Mouse (Mus musculus): ENCODE measurements around the gene Rmi1. TPM values are rescaled to one million over a fixed set of nuclear protein-coding genes. Genes with fewer than 3 reads are reported as not detected.
"Not testable (repeated sequence)": the region's sequence is repeated elsewhere in the genome, so short reads cannot be mapped to it uniquely, and the experiment has no call there.

Rmi1 gene
- polyA plus RNA-seq, 1 experiment from 2014 or later, result 19.3 TPM

- DNase-seq (ENCODE audit: low spot score) (peak; percentile 81), ATAC-seq (replicated peaks; ENCODE audit: low FRiP score, low read depth) (peak; percentile 51)
- no peak for TF ChIP-seq CTCF (IDR thresholded peaks at IDR 0.05; ENCODE audit: low read depth)
- Histone ChIP-seq H3K36me3 (ENCODE audit: insufficient read depth, low read length) (peaks cover 16% of the 10 kb centered on the region), H3K4me2 (ENCODE audit: low read length) (peak within 1 kb of the TSS; percentile 76), H3K4me1 (replicated peaks; ENCODE audit: insufficient read depth, low read length) (0 out of 2 replicates have a peak, but pooled peaks cover 5% of the 10 kb centered on the region), H3K27ac (peak within 1 kb of the TSS; percentile 37; the same call in 1 of the 2 replicates), H3K27me3 (ENCODE audit: insufficient read depth, low read length) (no peaks in the 10 kb centered on the region), H3K4me3 (replicated peaks; ENCODE audit: low read depth, low read length) (peak within 1 kb of the TSS; percentile 61), H3K9ac (ENCODE audit: low read depth, low read length) (peak within 1 kb of the TSS; percentile 81), H3K9me3 (replicated peaks; ENCODE audit: low read length) (no peaks in the 10 kb centered on the region)
- 3% methylated on average over 80 of the region's 80 CpGs for WGBS
These were observed 17.1 kb upstream of the Rmi1 start, which contains the start of gene 2210016F16Rik for GRCm38 (mm10) chr13:58384779-58385546. TSS of gene 2210016F16Rik (minus strand) at chr13:58385225.

- Histone ChIP-seq H3K36me3 (ENCODE audit: insufficient read depth, low read length) (peaks cover 17% of the 10 kb centered on the region), H3K27ac (peak overlapping the region; percentile 37; the same call in 1 of the 2 replicates), H3K9ac (ENCODE audit: low read depth, low read length) (peak overlapping the region; percentile 81), H3K27me3 (ENCODE audit: insufficient read depth, low read length) (no peaks in the 10 kb centered on the region), H3K4me2 (ENCODE audit: low read length) (peak overlapping the region; percentile 76), H3K9me3 (replicated peaks; ENCODE audit: low read length) (no peaks in the 10 kb centered on the region), H3K4me1 (replicated peaks; ENCODE audit: insufficient read depth, low read length) (0 out of 2 replicates have a peak, but pooled peaks cover 5% of the 10 kb centered on the region), H3K4me3 (replicated peaks; ENCODE audit: low read depth, low read length) (peak overlapping the region; percentile 61)
- no peak for ATAC-seq (replicated peaks; ENCODE audit: low FRiP score, low read depth)
- DNase-seq (ENCODE audit: low spot score), result no peak
- WGBS, result 74% methylated on average over 7 of the region's 7 CpGs
- TF ChIP-seq CTCF (IDR thresholded peaks at IDR 0.05; ENCODE audit: low read depth), result no peak
These were observed 16.5 kb upstream of the Rmi1 start for GRCm38 (mm10) chr13:58385547-58385920.

- no peaks in the 10 kb centered on the region for H3K9me3 ChIP-seq (replicated peaks; ENCODE audit: low read length)
- TF ChIP-seq CTCF (IDR thresholded peaks at IDR 0.05; ENCODE audit: low read depth), result peak; percentile 91
- H3K4me1 ChIP-seq (replicated peaks; ENCODE audit: insufficient read depth, low read length), result 0 out of 2 replicates have a peak, but pooled peaks cover 5% of the 10 kb centered on the region
- WGBS, result 8% methylated on average over 7 of the region's 7 CpGs
- no peak overlapping the region for H3K9ac ChIP-seq (ENCODE audit: low read depth, low read length)
- no peak overlapping the region for H3K4me3 ChIP-seq (replicated peaks; ENCODE audit: low read depth, low read length)
- ATAC-seq (replicated peaks; ENCODE audit: low FRiP score, low read depth) (peak; percentile 58), DNase-seq (ENCODE audit: low spot score) (peak; percentile 93)
- peaks cover 13% of the 10 kb centered on the region; the same call in 1 of the 2 replicates for H3K36me3 ChIP-seq (ENCODE audit: insufficient read depth, low read length)
- no peaks in the 10 kb centered on the region for H3K27me3 ChIP-seq (ENCODE audit: insufficient read depth, low read length)
- H3K4me2 ChIP-seq (ENCODE audit: low read length), result no peak overlapping the region
- no peak overlapping the region for H3K27ac ChIP-seq
These were observed 14.1 kb upstream of the Rmi1 start for GRCm38 (mm10) chr13:58387948-58388347.

GRCm38 (mm10) chr13:58388379-58388778 lies 13.7 kb upstream of the Rmi1 start:
- Histone ChIP-seq H3K27ac (no peak overlapping the region), H3K27me3 (ENCODE audit: insufficient read depth, low read length) (no peaks in the 10 kb centered on the region), H3K4me3 (replicated peaks; ENCODE audit: low read depth, low read length) (no peak overlapping the region), H3K36me3 (ENCODE audit: insufficient read depth, low read length) (peaks cover 15% of the 10 kb centered on the region; the same call in 1 of the 2 replicates), H3K4me1 (replicated peaks; ENCODE audit: insufficient read depth, low read length) (0 out of 2 replicates have a peak, but pooled peaks cover 5% of the 10 kb centered on the region), H3K4me2 (ENCODE audit: low read length) (no peak overlapping the region), H3K9ac (ENCODE audit: low read depth, low read length) (no peak overlapping the region), H3K9me3 (replicated peaks; ENCODE audit: low read length) (no peaks in the 10 kb centered on the region)
- DNase-seq (ENCODE audit: low spot score) (no peak), ATAC-seq (replicated peaks; ENCODE audit: low FRiP score, low read depth) (0 out of 2 replicates have a peak, but pooled peaks have one; percentile 23)
- 37% methylated on average over 3 of the region's 3 CpGs for WGBS
- no peak for TF ChIP-seq CTCF (IDR thresholded peaks at IDR 0.05; ENCODE audit: low read depth)

GRCm38 (mm10) chr13:58389324-58389951 lies 12.6 kb upstream of the Rmi1 start:
- WGBS, result 82% methylated on average over 2 of the region's 2 CpGs

GRCm38 (mm10) chr13:58394392-58394791 lies 7.7 kb upstream of the Rmi1 start:
- ATAC-seq (replicated peaks; ENCODE audit: low FRiP score, low read depth), result peak; percentile 34; the same call in 1 of the 2 replicates
- DNase-seq (ENCODE audit: low spot score); H3K9ac ChIP-seq (ENCODE audit: low read depth, low read length); H3K27ac ChIP-seq; H3K4me3 ChIP-seq (replicated peaks; ENCODE audit: low read depth, low read length); H3K9me3 ChIP-seq (replicated peaks; ENCODE audit: low read length); H3K27me3 ChIP-seq (ENCODE audit: insufficient read depth, low read length); H3K4me2 ChIP-seq (ENCODE audit: low read length); H3K4me1 ChIP-seq (replicated peaks; ENCODE audit: insufficient read depth, low read length): not testable (repeated sequence)
- peaks cover 44% of the 10 kb centered on the region for H3K36me3 ChIP-seq (ENCODE audit: insufficient read depth, low read length)
- WGBS, result 79% methylated on average over 11 of the region's 11 CpGs

More at GRCm38 (mm10) chr13:58389324-58389951, 12.6 kb upstream of the Rmi1 start:
- Histone ChIP-seq H3K36me3 (ENCODE audit: insufficient read depth, low read length) (peaks cover 22% of the 10 kb centered on the region; the same call in 1 of the 2 replicates), H3K4me1 (replicated peaks; ENCODE audit: insufficient read depth, low read length) (0 out of 2 replicates have a peak, but pooled peaks cover 5% of the 10 kb centered on the region), H3K9me3 (replicated peaks; ENCODE audit: low read length) (no peaks in the 10 kb centered on the region), H3K27ac (no peak overlapping the region), H3K4me2 (ENCODE audit: low read length) (no peak overlapping the region), H3K9ac (ENCODE audit: low read depth, low read length) (no peak overlapping the region), H3K4me3 (replicated peaks; ENCODE audit: low read depth, low read length) (no peak overlapping the region), H3K27me3 (ENCODE audit: insufficient read depth, low read length) (no peaks in the 10 kb centered on the region)
- ATAC-seq (replicated peaks; ENCODE audit: low FRiP score, low read depth) (no peak), DNase-seq (ENCODE audit: low spot score) (no peak)
- TF ChIP-seq CTCF (IDR thresholded peaks at IDR 0.05; ENCODE audit: low read depth), result no peak

Measured in kidney, postnatal 0 days (tissue).